Mouse (Mus musculus) adrenal gland, adult (tissue): ENCODE measurements at regions not wholly inside any gene's neighbourhood (a gene's known extent, or its start where the extent isn't known, plus 50 kb on each side); places are given as distances from the start of the nearest gene placed in this dataset.
A peak's percentile ranks its signal among the peaks of the same experiment; 100 is the strongest.

ENCODE experiments used
- DNase-seq, 2 experiments: peaks; one replicate each; pipeline ENCODE4 v3.0.0; 2022 to 2023; ENCODE audit warnings: low spot score in 1 of 2; ENCODE audit not compliant: inconsistent age in 2 of 2

- no peak for DNase-seq
Measured at GRCm38 (mm10) chr13:35453222-35453914, 206.3 kb upstream of the Cdyl start.

GRCm38 (mm10) chr13:35460051-35460450 is 199.6 kb upstream of the Cdyl start:
- no peak for DNase-seq

GRCm38 (mm10) chr13:35463231-35463630 is 196.4 kb upstream of the Cdyl start:
- DNase-seq = peak in 1 of 2 experiments; percentile 54

DNA sequence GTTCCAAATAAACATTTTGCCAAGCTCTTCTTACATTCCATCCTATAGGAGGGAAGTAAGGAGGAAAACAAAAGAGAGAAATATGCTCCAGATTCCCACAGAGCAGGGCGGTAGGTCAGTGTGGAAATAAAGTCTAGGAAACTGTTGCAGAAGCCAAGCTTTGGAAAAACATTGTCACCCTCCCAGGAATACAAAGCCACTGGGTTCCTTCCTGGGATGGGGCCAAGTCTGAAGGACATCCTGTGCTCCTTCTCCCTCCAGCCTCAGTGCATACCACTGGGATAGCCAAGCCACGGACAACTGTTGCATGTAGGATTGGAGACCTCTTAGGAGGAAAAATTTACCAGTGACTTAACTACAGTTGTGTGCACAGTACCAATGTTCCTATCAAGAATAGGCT is 195.8 kb upstream of the Cdyl start:
- no peak for DNase-seq

DNA sequence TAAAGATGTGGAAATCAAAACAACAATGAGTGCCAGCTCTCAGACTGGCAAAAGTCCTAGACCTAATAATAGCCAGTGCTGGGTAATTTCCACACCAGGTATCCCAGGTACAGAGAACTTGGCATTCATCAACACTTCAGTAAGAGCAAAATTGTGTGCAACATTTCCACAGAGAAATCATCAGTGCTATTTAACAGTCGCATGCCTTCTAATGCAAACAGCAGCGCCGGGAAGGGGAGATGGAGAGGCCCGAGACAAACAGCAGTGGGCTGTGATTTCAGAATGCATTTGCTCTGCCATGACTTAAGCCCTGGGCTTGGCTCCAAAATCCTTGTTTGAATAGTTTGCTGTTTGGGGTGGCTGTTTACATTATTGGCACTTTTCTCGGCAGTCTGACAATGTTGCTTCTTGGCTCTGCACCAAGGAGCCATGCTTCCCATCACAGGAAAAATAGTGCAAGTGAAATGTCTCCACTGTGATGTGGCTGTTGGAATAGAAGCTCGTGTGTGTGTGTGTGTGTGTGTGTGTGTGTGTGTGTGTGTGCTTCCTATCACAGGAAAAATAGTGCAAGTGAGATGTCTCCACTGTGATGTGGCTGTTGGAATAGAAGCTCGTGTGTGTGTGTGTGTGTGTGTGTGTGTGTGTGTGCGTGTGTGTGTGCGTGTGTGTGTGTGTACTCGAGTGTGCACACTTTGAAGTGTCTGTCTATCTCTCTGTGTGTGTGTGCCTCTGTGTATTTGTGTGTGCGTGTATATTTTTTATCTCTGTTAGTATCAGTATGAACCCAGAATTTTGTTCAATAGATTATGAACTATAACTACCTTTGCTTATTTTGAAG is 190.1 kb upstream of the Cdyl start:
- no peak for DNase-seq

- no peak for DNase-seq
Measured at GRCm38 (mm10) chr13:35478226-35478625, 181.4 kb upstream of the Cdyl start.

- no peak for DNase-seq
Measured at GRCm38 (mm10) chr13:35482340-35482739, 177.3 kb upstream of the Cdyl start.

DNA sequence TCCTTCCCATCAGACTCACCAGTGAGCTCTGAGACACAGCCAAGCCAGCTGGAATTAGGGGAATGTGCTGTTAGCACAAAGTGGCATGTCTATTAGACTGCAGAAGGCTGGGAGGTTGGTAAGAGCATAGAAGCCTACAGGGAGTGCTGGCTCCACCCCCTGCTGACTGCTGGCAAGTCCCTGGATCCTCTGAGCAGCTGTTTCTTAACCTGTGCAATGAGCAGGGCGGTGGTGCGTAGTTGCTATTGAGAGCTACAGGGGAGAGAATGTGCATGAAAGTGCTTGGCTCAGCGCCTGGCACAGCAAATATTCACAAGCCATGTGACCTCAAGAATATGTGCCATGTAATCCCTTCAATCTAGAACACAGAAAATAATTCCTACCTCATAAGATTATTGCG is 173.5 kb upstream of the Cdyl start:
- peak in 1 of 2 experiments; percentile 28 for DNase-seq

DNA sequence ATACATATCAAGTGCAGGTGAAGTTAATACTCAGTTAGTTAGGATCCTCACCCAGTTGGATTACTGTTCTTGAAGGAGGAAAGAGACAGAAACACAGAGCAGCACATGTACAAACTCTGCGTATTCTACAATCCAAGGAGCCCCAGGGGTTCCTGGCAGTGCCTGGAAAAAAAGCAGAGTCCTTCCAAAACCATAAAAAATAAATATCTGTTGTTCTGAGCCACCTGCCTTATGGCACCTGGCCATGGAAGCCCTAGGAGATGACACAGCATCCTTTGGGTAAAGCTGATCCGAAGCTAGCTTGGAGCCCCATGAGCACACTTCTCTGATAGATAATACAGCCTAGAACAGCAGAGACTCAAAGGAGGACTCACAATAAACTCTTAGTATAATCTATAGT is 159.9 kb upstream of the Cdyl start:
- DNase-seq = no peak

GRCm38 (mm10) chr13:35500891-35501290 is 158.7 kb upstream of the Cdyl start:
- no peak for DNase-seq

- DNase-seq = no peak
Measured at GRCm38 (mm10) chr13:35501351-35502146, 158.1 kb upstream of the Cdyl start.

DNA sequence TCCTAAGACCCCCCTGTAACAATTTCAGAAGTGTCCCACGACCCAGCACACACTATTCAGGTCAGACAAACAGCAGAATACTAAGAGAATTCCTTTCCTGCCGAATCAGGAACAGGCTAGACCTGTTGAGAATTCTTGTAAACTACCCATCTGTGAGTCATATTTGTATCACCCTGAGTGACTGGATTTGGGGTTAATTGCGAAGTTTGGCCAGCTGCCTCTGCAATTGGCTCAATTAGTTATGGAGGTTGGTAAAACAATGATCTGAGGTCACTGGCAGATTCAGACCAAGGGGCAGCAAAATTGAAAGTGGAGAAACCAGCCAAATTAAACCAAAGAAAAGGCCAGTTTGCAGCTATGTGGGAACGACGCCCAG is 157.5 kb upstream of the Cdyl start:
- DNase-seq = peak in 1 of 2 experiments; percentile 66

GRCm38 (mm10) chr13:35503362-35503821 is 156.2 kb upstream of the Cdyl start:
- peak in 1 of 2 experiments; percentile 56 for DNase-seq

DNA sequence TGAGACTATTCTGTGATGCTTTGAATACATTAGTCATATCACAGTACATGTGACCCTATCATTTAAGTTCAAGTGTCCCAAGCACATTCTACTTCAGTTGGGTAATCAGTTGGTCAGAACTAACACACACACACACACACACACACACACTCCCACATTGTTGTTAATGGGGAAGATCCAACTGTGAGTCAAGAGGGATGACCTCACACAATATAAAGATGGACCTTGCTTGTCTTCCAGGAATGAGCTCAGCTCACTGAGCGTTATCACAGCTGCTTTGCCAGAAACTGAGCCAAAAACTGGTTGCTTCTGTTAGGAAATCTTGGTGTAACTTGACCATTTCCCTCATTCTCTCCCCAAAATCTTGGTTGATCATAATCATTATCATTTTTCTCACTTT is 152.4 kb upstream of the Cdyl start:
- DNase-seq = peak; percentile 21 to 81

DNA sequence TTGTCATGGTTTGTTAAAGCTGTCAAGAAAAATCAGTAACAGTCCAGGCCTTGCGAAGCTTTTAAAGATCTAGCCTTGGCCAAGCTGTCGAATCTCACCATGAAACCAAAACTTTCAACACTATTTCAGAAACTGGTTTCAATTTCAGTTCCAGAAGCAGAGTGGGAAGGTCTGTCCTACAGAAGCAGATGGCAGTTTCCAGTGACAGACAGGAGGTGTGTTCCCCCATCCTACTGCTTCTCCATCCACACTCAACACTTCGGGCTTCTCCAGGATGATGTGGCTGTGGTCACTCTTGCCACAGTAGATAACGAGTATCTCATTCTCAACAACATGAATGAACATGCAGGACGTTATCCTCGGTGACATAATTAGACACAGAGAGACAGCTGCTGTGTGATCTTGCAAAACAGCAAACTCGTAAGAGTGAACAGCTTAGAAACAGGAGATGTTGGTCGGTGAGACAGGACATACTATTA is 147.6 kb upstream of the Cdyl start:
- DNase-seq = no peak

GRCm38 (mm10) chr13:35513120-35513519 is 146.5 kb upstream of the Cdyl start:
- no peak for DNase-seq

- DNase-seq = no peak
Measured at GRCm38 (mm10) chr13:35515291-35515690, 144.3 kb upstream of the Cdyl start.

DNA sequence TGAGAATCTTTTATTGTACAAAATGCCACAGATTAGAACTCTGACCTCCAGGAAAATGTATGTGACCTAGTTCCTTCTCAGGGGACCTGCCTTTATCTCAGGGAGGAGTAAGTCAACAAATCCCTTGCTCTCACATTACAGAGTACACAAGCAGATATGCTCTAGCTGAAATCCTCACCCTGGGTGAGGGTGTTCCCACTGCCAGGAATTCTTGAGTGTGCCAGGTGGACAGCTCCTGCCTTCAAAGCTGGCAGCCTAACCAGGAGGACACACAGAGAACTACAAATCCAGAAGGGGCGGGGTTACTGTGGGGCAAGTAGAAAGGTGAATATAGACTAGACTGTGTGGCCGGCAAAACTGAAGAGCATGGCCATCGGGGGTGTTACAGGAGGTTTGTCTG is 141.9 kb upstream of the Cdyl start:
- DNase-seq = no peak

- no peak for DNase-seq
Measured at GRCm38 (mm10) chr13:35522272-35522671, 137.4 kb upstream of the Cdyl start.

GRCm38 (mm10) chr13:35529577-35529976 is 130.1 kb upstream of the Cdyl start:
- DNase-seq = no peak

- peak in 1 of 2 experiments; percentile 53 for DNase-seq
Measured at GRCm38 (mm10) chr13:35537106-35537505, 122.5 kb upstream of the Cdyl start.
